Mouse (Mus musculus) brain, embryonic 14.5 days (tissue): ENCODE results near the gene Ccdc148.

ENCODE experiments used
- CTCF ChIP-seq: fragments of 200-500 bp; IDR thresholded peaks from 2 replicates; pipeline ENCODE4 v1.5.1; 2012; ENCODE audit warnings: inconsistent platforms, mild to moderate bottlenecking, moderate library complexity, borderline replicate concordance; ENCODE audit not compliant: insufficient read depth, insufficient read length; ENCODE audit errors: extremely low read depth
- POLR2A ChIP-seq: fragments of 200-500 bp; IDR thresholded peaks from 2 replicates; pipeline ENCODE4 v1.6.1; 2012; ENCODE audit warnings: mild to moderate bottlenecking, inconsistent platforms, borderline replicate concordance; ENCODE audit not compliant: poor library complexity, insufficient read depth, insufficient read length, severe bottlenecking; ENCODE audit errors: extremely low read depth

DNA sequence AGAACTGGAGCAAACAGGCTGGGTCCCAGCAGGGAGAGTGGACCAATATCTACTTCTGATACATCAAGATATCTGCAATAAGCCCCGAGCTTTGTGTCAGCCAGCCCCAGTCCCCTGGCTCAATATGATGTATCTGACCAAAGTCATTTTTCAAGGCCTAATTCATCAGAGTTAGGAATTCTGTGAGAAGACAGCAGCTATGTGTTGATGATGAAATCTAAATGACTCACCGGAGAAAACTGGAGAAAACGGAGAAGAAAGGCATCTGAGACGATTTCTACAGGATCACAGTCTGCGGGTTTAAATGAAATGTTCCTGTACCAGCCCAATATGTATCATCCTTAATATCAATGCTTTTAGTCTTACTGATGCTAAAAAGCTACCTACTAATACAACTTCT lies 365.1 kb downstream of the Ccdc148 start:
- TF ChIP-seq POLR2A (no peak), CTCF (no peak)
